Mouse (Mus musculus) embryonic facial prominence, embryonic 14.5 days (tissue): Measurements from ENCODE around the gene Ccdc141. TPM values are rescaled to one million over a fixed set of nuclear protein-coding genes. Genes with fewer than 3 reads are reported as not detected.

Experiments
- ATAC-seq: fragments of 200-750 bp; cut with Nextera tagmentation; 2 replicates; pipeline ENCODE4 v1.8.0; 2017; ENCODE audit warnings: low read depth, moderate number of reproducible peaks, moderate TSS enrichment
- DNase-seq: peaks from one replicate; pipeline ENCODE4 v3.0.0-alpha.2; 2015; ENCODE audit warnings: low spot score
- H3K27ac ChIP-seq: fragments of 300-500 bp; sonication (generic); replicated peaks from 2 replicates; pipeline ENCODE4 v1.5.1; 2014; ENCODE audit warnings: low read depth, mild to moderate bottlenecking, low read length, moderate library complexity
- H3K27me3 ChIP-seq: fragments of 300-500 bp; sonication (generic); replicated peaks from 2 replicates; pipeline ENCODE4 v1.6.1; 2014; ENCODE audit warnings: low read length; ENCODE audit not compliant: control insufficient read depth, insufficient read depth
- H3K36me3 ChIP-seq: fragments of 300-500 bp; sonication (generic); 2 replicates; pipeline ENCODE4 v1.6.1; 2014; ENCODE audit warnings: low read length, mixed read lengths; ENCODE audit not compliant: control insufficient read depth, insufficient read depth
- H3K4me1 ChIP-seq: fragments of 300-500 bp; sonication (generic); 2 replicates; pipeline ENCODE4 v1.6.1; 2014; ENCODE audit warnings: antibody characterized with exemption, low read length; ENCODE audit not compliant: control insufficient read depth, insufficient read depth
- H3K4me2 ChIP-seq: fragments of 300-500 bp; sonication (generic); 2 replicates; pipeline ENCODE4 v1.6.1; 2014; ENCODE audit warnings: low read depth, mild to moderate bottlenecking, low read length, moderate library complexity, mixed read lengths
- H3K4me3 ChIP-seq: fragments of 300-500 bp; sonication (generic); 2 replicates; pipeline ENCODE4 v1.5.1; 2014; ENCODE audit warnings: low read depth, mild to moderate bottlenecking, low read length
- H3K9ac ChIP-seq: fragments of 300-500 bp; sonication (generic); 2 replicates; pipeline ENCODE4 v1.6.1; 2014; ENCODE audit warnings: low read depth, mild to moderate bottlenecking, low read length, moderate library complexity, mixed read lengths
- H3K9me3 ChIP-seq: fragments of 300-500 bp; sonication (generic); 2 replicates; pipeline ENCODE4 v1.6.1; 2016; ENCODE audit warnings: low read length; ENCODE audit not compliant: control insufficient read depth
- WGBS: fragments of 180-500 bp; shearing (Covaris S2); extraction: QIAGEN DNeasy Blood & Tissue Kit; methylation state at CpG from one replicate; pipeline ENCODE4 v1.1.7; 2014; 5-methylcytosine and 5-hydroxymethylcytosine counted together
- polyA plus RNA-seq: library from polyadenylated mRNA; unstranded; fragments of >200 nt; fragmentation: Nextera tagmentation; extraction: Ambion mirVana; gene quantifications from 2 replicates; pipeline ENCODE4 v1.2.1, GENCODE M21; 2014

The Ccdc141 gene
- polyA plus RNA-seq, 1 experiment from 2014 or later, result 26.4 TPM

DNA sequence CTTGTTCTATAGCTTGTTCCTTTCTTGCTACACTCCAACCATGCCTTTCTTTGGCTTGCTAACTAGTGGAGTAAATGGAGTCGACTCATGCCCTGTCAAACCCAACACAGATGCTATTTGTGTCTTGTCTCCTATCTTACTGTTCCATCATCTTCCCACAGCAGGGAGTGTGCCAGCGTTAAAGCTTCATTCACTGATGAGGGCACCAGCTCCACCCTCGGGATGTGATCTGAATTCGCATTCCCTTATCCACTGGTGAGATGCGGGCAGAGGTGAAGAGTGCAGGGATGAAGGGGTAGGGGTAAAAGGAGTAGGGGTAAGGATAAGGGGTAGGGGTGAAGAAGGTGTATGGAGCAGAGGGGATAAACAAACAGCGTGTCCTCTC, 12.6 kb upstream of the Ccdc141 start:
- H3K27ac ChIP-seq, result no peak overlapping the region
- no peak overlapping the region for H3K4me2 ChIP-seq

DNA sequence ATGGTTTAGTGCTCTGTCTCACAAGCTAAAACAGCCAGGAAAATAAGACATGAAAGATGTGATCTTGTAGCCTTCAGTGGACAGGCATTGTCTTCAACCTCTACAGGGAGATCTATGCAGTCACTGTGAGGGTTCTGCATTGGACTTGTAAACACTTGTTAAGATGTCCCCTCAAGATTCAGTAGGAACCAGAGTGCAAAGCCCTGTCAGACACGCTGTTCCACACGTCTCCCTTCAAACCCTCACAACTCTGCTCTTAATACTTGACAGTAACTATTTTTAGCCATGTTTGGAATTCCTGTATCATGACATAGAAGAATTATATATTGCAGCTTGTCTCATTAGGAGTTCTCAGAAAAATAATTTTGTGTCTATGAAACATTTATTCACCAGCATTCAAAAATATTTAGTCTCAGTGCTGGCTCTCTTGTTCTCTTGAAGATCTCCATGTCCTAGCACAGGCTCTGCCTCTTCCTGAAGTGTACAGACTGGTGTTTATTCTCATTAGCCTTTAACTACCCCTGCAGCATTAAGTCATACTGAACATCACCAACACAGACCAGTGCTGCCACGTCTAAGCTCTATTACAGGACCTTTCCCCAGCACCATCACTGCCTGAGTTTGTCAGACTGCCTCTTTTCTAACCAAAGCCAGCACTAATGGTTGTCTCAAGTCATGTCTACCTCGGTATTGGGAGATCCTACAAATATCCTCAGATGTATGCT, 12.0 kb upstream of the Ccdc141 start:
- Histone ChIP-seq H3K4me1 (no peaks in the 10 kb centered on the region), H3K4me2 (no peak overlapping the region), H3K4me3 (no peak overlapping the region), H3K27ac (0 out of 2 replicates have a peak overlapping the region, but pooled peaks have one; percentile 28), H3K9ac (no peak overlapping the region), H3K36me3 (peaks cover 16% of the 10 kb centered on the region; the same call in 1 of the 2 replicates), H3K27me3 (no peaks in the 10 kb centered on the region), H3K9me3 (no peaks in the 10 kb centered on the region)
- ATAC-seq (no peak), DNase-seq (no peak)
- WGBS, result 76% methylated on average over 4 of the region's 4 CpGs

More for the DNA sequence above, 12.6 kb upstream of the Ccdc141 start:
- H3K27me3 ChIP-seq, result no peaks in the 10 kb centered on the region
- no peaks in the 10 kb centered on the region for H3K9me3 ChIP-seq
- H3K36me3 ChIP-seq, result peaks cover 21% of the 10 kb centered on the region
- H3K9ac ChIP-seq, result no peak overlapping the region
- H3K4me3 ChIP-seq, result no peak overlapping the region
- no peak for ATAC-seq
- WGBS, result 84% methylated on average over 6 of the region's 6 CpGs
- no peaks in the 10 kb centered on the region for H3K4me1 ChIP-seq
- no peak for DNase-seq

DNA sequence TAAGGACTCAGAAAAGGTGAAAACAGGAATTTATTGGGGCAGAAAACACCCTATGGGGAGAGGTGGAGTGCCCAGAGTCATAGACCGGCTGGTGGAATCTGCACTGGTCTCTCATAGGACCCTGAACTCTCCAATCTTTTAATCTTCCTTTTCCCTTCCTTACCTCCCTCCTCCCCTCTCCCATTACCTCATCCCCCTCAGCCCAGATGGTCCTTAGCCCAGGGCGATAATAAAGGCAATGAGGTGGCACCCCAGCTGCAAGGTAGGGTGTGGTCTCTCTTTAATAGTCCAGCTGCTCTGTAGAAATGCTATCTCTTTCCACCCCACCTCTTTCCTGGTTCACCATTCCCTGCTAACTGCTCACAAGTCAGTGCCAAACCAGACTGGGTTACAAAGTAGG, 7.0 kb upstream of the Ccdc141 start:
- Histone ChIP-seq H3K36me3 (no peaks in the 10 kb centered on the region), H3K4me3 (no peak overlapping the region), H3K27me3 (no peaks in the 10 kb centered on the region), H3K9me3 (no peaks in the 10 kb centered on the region), H3K4me2 (no peak overlapping the region), H3K9ac (no peak overlapping the region), H3K4me1 (0 out of 2 replicates have a peak, but pooled peaks cover 3% of the 10 kb centered on the region), H3K27ac (no peak overlapping the region)
- 63% methylated on average over 2 of the region's 2 CpGs for WGBS
- ATAC-seq, result no peak; the same call in 1 of the 2 replicates
- DNase-seq, result no peak

DNA sequence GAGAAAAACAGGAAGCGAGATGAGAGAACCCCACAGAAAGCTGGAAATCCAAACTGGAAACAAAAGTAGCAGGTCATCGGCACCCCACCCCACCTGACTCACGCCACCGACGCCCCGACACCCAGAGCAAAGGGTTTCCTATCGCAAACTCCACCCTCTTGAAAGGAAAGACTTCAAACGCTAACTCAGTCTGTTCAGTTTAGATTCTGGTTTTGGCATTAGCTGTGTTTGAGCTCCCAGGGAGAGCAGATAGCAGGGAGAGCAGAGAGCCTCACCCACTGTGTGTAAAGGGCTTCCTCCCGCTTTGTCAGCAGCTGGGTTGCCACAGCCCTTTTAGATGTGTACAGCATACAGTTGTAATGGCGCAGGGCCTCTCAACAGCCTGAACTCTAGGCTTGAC, 6.0 kb upstream of the Ccdc141 start:
- Histone ChIP-seq H3K9ac (no peak overlapping the region), H3K27ac (no peak overlapping the region), H3K4me1 (peaks cover 9% of the 10 kb centered on the region; the same call in 1 of the 2 replicates), H3K27me3 (no peaks in the 10 kb centered on the region), H3K4me3 (no peak overlapping the region), H3K36me3 (no peaks in the 10 kb centered on the region), H3K4me2 (no peak overlapping the region), H3K9me3 (no peaks in the 10 kb centered on the region)
- no peak for ATAC-seq
- 58% methylated on average over 10 of the region's 10 CpGs for WGBS
- no peak for DNase-seq

DNA sequence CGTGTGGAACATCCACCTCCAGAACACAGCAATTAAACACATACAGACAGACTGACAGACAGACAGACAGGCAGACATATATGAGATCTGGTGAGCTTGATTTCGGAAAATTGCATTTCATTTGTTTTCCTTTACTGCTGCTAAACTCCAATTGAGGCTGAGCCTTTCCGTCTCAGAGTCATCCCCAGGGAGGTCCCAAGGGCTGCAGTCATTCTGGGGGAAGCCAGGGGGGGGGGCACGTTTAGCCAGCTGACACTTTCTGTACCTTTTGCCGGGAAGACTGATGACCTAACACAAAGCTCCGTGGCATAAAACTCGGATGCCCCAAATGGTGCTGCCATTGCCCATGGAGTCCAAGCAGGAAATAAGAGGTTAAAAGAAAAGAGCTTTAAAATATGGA, 5.0 kb upstream of the Ccdc141 start:
- Histone ChIP-seq H3K4me3 (no peak overlapping the region), H3K27me3 (no peaks in the 10 kb centered on the region), H3K36me3 (no peaks in the 10 kb centered on the region), H3K4me2 (no peak overlapping the region), H3K27ac (no peak overlapping the region), H3K9ac (no peak overlapping the region), H3K4me1 (peaks cover 14% of the 10 kb centered on the region), H3K9me3 (no peaks in the 10 kb centered on the region)
- ATAC-seq (no peak), DNase-seq (no peak)
- WGBS, result 52% methylated on average over 7 of the region's 7 CpGs

DNA sequence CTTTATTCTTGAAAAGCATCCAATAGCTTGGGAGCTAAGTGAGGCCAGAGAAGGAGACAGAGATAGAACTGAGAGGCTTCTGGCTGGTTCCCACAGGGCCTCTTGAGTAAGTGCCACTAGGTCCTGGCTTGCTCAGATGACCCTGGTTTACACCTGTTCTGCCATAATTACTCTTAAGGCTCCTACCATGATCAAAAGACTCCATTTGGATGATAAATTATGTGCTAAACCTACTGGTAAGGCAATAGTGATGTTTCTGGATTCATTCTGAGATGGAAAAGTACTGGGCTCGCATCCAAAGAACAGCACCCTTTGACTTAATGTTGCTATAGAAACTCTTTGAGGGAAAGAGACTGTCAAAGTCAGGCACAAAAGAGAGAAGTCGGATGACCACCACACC, 3.9 kb upstream of the Ccdc141 start:
- Histone ChIP-seq H3K4me2 (no peak overlapping the region), H3K4me1 (peaks cover 18% of the 10 kb centered on the region), H3K36me3 (no peaks in the 10 kb centered on the region), H3K27me3 (no peaks in the 10 kb centered on the region), H3K9me3 (no peaks in the 10 kb centered on the region), H3K9ac (no peak overlapping the region), H3K27ac (no peak overlapping the region), H3K4me3 (no peak overlapping the region)
- DNase-seq (no peak), ATAC-seq (no peak)
- 78% methylated on average over 2 of the region's 2 CpGs for WGBS

DNA sequence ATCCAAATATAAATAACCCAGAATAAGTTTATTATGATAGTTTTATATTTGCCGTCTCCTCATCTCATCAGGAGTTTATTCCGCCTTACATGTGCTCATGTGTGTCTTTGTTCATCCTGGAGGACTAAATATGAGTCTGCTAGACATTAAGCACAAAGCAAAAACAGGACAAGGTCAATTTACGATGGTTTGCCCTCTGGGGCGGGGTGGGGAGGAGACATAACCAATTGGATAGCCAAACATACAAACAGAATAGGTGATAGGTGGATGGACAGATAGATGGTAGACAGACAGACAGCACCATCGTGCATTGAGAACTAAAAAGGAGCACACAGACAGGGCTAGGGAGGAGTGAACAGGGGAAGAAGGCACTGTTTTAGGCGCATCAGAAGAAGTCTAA, 3.4 kb upstream of the Ccdc141 start:
- no peaks in the 10 kb centered on the region for H3K36me3 ChIP-seq
- no peak overlapping the region for H3K27ac ChIP-seq
- H3K4me2 ChIP-seq, result no peak overlapping the region
- no peak overlapping the region for H3K9ac ChIP-seq
- 0 out of 2 replicates have a peak, but pooled peaks cover under 1% of the 10 kb centered on the region for H3K27me3 ChIP-seq
- ATAC-seq, result no peak
- no peaks in the 10 kb centered on the region for H3K9me3 ChIP-seq
- no peak for DNase-seq
- 74% methylated on average over 6 of the region's 6 CpGs for WGBS
- no peak overlapping the region for H3K4me3 ChIP-seq
- H3K4me1 ChIP-seq, result peaks cover 18% of the 10 kb centered on the region

DNA sequence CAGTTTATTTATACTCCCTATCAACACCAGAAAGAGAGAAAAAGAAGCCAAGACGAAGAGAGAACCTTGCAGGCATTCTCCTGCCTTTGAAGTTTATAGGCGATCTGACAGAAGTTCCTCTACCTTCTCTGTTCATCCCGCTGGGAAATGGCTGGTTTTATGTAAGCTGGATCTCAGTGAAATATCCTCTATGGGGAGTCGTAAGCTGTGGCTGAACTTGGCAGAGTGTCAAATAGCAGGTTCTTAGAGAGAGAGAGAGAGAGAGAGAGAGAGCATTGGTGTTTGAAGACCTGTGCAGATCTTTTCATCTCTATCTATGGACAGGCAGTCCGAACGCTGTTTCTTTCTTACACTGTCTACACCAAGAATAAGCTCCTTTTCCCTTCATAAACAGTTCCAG, 2.9 kb upstream of the Ccdc141 start:
- H3K27ac ChIP-seq, result no peak overlapping the region
- H3K4me3 ChIP-seq, result no peak overlapping the region
- no peak overlapping the region for H3K4me2 ChIP-seq
- H3K4me1 ChIP-seq, result peaks cover 18% of the 10 kb centered on the region
- 0 out of 2 replicates have a peak, but pooled peaks cover 3% of the 10 kb centered on the region for H3K27me3 ChIP-seq
- no peaks in the 10 kb centered on the region for H3K9me3 ChIP-seq
- ATAC-seq, result no peak
- H3K9ac ChIP-seq, result no peak overlapping the region
- WGBS, result 40% methylated on average over 6 of the region's 6 CpGs
- DNase-seq, result peak; percentile 57
- no peaks in the 10 kb centered on the region for H3K36me3 ChIP-seq

DNA sequence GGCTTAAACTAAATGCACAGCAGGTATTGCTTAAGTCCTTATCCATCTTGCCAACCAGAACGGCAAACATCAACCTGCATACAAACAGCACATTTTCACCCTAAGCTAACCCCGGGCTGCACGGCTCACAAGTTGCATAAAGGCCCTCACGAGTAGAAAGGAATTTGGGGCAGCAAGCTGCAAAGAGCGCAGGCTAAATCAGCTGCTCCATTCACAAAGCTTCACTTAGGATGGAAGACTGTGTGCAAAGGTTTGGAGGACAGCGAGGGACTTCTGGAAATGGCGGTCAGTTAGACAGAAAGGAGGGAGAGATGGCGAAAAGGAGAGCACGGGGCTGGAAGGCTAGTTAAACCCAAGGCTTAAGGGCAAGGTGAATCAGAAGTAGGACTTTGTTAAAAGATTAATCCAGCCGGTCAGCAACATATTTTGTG, 1.8 kb upstream of the Ccdc141 start:
- DNase-seq (peak; percentile 40), ATAC-seq (no peak)
- Histone ChIP-seq H3K9ac (no peak overlapping the region), H3K27ac (peak overlapping the region; percentile 75; the same call in 1 of the 2 replicates), H3K9me3 (no peaks in the 10 kb centered on the region), H3K4me2 (peak overlapping the region; percentile 92; the same call in 1 of the 2 replicates), H3K4me3 (no peak overlapping the region), H3K36me3 (no peaks in the 10 kb centered on the region), H3K27me3 (0 out of 2 replicates have a peak, but pooled peaks cover 3% of the 10 kb centered on the region), H3K4me1 (peaks cover 18% of the 10 kb centered on the region)
- 46% methylated on average over 10 of the region's 10 CpGs for WGBS
